Mouse (Mus musculus): ENCODE data around the gene Tusc2.
A peak's percentile ranks its signal among the peaks of the same experiment; 100 is the strongest.

Tusc2 gene

DNA sequence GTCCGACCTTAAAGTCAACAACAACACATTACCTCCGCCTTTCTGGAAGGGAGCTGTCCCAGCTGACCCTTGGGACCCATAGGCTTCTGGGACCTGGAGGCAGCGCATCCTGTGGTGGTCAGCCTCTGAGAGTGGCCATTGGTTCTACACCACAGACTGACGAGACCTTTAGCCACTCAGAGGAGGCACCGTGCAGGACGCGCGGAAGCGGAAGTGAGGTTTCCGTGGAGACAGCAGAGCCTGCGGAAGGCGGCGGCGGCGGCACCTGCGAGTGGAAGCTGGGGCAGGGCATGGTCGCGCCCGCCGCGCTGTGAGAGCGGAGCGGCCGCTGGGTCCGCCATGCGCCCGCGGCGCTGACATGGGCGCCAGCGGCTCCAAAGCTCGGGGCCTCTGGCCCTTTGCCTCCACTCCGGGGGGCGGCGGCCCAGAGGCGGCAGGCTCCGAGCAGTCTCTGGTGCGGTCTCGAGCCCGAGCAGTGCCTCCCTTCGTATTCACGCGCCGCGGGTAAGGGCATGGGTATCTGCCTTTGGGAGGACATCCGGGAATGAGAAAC, at the start of gene Tusc2:
Gene Tusc2, plus strand, starts transcription at position 227 of the 553 bp plus-strand sequence.
- DNase-seq: peak; percentile 94

DNA sequence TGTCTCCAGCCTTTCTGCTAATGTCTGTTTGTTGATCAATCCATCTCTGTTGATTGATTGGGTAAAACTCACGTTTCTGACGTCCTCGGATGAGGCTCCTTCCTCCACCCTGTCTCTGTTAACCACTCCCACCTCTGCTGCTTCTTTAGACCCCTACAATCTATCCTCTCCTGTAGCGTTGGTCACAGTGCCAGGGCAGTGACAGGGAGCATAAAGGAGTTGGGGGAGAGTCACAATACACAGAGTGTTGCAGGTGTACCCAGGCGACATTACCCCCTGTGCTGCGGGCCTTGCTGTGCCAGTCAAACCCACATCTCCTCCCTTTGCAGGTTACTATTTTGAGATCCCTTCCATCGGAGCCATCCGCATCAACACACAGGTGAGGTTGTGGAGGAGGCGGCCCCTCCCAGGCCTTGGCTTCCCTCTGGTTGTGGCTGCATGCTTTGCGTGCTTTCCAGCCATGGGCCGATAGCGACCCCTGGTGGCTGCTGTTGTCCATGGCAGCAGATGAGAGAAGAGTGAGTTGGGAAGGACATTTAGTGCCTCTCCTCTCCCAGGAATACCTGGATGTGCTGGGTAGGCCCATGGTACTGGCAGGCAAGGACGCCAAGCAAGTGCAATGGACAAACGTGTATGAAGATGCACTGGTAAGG, 48.6 kb upstream of the Tusc2 start:
- peak; percentile 86 for DNase-seq

DNA sequence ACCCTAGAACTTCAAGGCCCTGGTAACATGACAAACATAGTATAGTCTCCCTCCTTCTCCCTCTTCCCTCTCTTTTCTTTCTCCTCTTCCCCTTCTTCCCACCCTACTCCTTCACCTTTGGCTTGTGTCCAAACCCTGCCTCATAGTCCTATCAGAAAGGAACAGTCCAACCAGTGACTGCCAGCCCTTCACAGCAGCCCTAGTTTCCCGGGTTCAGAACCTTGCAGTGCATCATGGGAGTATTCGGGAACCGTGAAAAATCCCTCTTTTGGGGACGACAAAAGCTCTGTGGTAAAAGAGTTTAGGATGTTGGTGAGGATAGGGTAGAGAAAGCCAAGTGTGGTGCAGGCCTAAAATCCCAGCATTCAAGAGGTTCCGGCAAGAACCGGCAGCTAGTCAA, 42.7 kb upstream of the Tusc2 start:
- DNase-seq: no peak

DNA sequence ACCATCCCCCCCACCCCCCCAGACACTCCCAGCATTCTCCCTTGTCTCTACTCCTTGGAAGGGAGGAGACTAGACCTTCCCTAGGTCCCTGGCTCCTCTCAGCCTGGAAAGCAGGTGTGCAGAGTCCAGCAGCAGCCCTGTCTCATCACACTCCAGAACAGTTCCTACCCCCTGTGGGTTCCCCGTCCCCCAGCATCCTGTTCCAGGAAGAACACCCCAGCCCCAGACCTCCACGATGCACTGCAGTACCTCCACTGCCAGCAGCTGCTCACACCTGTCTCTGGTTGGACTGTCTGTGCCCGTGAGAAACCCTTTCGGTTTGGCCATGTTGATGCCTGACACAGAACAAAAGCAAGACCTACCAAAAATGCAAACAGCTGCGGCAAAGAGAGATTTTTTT, 41.9 kb upstream of the Tusc2 start:
- peak; percentile 78 for DNase-seq

DNA sequence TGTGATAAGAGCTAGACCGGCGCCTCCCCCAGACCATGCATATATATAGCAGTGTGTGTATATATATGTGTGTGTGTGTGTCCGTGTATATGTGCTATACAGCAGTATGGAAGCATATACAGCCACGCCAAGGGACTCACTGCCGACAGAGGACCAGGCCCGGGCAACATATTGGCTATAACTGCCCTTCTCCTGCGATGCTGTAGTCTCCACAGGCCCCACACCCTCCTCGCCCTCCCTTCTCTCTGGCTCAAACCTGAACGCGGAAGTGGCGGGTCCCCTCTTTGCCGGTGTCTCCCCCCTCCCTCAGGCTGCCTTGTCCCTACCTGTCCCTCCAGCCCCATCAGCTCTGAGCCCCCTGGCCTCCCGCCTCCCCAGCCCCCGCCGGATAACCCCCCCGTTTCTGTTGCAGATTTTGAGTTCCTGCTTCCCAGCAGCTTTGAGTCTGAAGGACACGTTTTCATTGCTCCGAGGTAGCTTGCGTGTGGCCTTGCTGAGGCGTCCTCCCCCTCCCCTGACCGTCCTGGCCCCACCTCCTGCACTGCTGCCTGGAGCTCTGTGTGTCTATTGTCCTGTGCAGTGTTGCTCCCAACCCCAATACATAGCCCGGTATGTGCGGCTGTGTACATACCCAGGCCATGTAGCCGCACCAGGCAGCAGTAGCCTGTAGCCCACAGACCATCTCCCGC, 41.2 kb upstream of the Tusc2 start:
- peak; percentile 72 for DNase-seq

DNA sequence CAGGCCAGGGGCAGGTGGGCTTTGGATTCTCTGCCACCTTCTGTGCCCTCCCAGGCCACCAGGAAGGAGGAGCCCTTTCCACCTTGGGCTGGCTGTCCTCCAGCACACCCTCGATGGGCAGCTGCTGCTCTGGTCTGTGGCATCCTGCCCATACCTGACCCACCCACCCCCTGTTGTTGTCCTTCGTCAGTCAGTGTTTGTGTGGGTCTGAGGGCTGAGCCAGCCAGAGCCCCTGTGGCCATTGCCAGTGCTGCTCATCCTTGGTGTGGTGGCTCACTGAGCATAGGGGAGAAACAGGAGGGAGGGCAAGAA, 40.7 kb upstream of the Tusc2 start:
- DNase-seq: no peak

DNA sequence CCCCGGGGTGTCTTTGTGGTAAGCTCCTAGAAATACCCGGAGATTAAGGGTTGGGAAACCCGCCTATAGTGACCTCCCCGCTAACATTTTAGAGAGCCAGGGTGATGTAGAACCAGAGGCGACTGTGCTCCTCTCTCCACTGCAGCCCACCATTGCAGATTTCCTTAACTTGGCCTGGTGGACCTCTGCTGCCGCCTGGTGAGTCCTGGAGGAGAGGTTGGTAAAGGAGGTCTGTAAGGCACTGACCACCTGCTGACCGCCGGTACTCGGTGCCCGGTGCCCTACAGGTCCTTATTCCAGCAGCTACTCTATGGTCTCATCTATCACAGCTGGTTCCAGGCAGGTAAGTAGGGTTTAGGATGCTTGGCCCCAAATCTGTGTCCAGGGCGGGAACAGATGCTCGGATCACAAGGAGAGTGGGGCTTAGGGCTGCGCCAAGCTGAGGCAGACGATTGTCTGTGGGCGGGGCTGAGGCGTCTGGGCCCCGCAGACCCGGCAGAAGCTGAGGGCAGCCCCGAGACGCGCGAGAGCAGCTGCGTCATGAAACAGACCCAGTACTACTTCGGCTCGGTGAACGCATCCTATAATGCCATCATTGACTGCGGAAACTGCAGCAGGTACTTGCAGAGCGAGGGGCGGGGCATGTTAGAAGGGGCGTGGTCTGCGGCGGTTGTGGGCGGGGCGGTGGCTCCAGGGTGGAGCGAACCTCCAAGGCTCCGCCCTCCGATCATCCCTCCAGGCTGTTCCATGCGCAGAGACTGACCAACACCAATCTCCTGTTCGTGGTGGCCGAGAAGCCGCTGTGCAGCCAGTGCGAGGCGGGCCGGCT, 36.6 kb upstream of the Tusc2 start:
- peak; percentile 90 for DNase-seq

DNA sequence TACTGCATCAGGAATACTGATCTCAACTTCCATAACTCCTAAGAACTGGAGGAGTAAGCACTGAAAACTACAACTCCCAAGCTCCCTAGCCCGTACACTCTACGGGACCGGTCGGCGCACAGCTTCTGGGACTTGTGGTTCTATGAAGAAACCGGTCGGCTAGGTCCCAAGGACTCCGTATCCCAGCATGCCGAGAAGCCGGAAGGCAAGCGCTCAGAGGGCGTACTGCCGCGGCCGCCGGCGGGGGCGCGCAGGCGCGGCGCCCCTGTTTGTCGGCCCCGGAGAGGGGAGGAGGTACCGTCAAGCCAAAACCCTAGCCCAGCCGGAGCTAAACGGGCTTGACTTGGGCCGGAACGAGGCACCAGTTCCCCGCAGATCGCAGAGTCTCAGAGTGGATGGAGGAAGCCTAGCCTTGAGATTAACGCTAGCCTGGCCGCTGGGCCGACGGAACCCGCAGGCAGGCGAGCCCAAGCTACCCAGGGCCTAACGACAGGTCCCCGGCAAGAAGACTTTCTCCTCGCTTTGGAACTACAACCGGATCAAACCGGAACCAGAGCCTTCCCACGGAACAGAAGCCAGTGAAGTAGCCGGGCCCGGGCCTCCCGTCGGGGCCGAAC, 29.2 kb upstream of the Tusc2 start, which contains the start of gene Tmem115:
Gene Tmem115, plus strand, starts transcription at position 155 of the 617 bp plus-strand sequence.
- peak; percentile 92 for DNase-seq

DNA sequence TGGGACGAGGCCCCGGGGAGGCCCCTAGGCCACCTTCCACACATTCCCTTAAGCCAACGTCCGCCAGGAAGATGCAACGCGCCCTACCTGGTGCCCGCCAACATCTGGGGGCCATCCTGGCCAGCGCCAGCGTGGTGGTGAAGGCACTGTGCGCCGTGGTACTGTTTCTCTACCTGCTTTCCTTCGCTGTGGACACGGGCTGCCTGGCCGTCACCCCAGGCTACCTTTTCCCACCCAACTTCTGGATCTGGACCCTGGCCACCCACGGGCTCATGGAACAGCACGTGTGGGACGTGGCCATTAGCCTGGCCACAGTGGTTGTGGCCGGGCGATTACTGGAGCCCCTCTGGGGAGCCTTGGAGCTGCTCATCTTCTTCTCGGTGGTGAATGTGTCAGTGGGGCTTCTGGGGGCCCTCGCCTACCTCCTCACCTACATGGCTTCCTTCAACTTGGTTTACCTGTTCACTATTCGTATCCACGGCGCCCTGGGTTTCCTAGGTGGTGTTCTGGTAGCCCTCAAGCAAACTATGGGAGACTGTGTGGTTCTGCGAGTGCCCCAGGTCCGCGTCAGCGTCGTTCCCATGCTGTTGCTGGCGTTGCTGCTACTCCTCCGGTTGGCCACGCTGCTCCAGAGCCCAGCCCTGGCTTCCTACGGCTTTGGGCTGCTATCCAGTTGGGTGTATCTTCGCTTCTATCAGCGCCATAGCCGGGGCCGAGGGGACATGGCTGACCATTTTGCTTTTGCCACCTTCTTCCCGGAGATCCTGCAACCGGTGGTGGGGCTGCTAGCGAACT, 28.4 kb upstream of the Tusc2 start:
- peak; percentile 35 for DNase-seq

DNA sequence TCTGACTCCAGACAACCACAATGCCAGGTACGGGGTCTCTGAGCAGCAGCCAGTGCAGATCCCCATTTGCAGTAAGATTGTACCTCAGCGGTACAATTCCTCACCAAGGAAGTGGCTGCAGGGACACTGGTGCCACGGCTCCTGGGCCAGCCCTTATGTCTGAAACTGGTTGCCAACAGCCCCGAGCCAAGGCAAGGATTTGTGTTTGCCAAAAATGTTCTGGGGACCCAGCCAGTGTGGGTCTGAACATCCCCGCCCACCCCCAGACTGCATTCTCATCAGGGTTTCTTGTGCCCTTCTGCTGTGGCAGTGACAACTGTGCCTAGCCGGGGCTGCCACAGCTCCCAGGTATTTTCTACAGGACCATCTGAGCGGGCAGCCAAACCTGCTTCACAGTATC, 24.8 kb upstream of the Tusc2 start:
- no peak for DNase-seq

DNA sequence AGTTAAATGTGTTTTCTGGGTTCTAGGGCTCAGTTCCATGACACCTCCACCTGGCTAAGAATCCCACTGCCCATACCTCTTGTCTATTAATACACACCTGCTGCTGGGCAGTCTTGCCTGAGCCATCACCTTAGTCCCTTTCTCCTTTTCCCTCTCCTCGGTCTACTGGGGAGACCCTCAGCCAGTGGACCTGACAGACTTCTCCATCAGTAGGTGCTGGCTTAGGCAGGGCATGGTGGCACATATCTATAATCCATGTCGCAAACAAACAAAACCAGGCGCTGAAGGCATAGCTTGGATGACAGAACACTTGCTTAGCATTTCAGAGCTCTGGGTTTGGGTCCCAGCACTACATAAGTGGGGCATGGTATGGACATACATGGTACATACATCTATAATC, 24.3 kb upstream of the Tusc2 start:
- no peak for DNase-seq

DNA sequence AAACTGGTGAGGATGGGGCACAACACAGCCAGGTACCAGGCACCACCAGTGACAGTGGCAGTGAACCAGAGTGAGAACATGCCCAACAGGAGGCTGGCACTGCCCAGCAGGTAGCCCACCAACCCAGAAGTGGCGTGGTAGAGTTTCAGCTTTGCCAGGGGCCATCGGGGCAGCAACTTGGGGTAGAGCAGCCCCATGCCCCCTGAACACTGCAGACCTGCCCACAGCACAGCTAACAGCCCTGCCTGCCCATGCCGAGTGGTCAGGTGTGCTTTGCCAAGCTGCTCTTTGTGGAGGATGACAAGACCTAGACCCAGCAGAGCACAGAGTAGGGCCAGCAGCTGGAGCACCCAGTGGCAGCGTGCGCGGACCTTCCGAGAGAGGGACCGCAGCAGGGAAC, 23.1 kb upstream of the Tusc2 start:
- DNase-seq: no peak

DNA sequence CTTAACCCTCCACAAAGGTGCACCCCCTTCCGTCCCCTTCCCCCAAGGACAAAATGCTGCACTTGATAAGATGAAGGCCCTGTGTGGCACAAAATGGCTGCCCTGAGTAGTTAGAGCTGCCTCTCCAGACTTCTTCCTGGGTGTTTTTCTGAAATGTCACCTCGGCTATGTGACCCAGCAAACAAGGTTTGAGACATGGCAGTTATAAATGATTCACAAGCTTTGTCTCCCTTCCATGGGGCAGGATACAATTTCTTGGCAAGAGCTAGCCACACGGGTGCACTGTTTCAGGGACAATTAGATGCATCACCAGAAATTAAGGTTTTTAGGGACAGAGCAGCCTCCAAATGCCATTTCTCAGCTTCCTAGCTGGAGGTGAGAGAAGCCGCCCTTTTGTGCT, 22.6 kb upstream of the Tusc2 start:
- DNase-seq: no peak

DNA sequence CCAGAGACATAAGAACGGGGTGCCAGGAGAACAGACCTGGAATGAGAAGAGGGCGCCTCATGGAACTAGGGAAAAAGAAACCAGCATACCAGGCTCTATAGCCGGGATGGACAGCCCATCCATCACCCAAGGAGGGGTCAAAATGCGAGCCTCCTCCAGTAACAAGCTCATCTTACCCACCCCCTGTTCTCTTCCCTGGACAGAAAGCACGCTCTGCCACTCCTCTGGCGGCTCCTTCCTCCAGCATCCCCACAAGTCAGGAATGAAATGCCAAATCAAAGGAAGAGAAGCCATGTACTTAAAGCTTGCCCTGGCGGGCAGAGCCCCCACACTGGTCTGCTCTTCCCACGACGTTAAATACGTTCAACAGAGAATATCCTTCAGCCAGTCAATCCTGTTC, 22.1 kb upstream of the Tusc2 start:
- DNase-seq: no peak

DNA sequence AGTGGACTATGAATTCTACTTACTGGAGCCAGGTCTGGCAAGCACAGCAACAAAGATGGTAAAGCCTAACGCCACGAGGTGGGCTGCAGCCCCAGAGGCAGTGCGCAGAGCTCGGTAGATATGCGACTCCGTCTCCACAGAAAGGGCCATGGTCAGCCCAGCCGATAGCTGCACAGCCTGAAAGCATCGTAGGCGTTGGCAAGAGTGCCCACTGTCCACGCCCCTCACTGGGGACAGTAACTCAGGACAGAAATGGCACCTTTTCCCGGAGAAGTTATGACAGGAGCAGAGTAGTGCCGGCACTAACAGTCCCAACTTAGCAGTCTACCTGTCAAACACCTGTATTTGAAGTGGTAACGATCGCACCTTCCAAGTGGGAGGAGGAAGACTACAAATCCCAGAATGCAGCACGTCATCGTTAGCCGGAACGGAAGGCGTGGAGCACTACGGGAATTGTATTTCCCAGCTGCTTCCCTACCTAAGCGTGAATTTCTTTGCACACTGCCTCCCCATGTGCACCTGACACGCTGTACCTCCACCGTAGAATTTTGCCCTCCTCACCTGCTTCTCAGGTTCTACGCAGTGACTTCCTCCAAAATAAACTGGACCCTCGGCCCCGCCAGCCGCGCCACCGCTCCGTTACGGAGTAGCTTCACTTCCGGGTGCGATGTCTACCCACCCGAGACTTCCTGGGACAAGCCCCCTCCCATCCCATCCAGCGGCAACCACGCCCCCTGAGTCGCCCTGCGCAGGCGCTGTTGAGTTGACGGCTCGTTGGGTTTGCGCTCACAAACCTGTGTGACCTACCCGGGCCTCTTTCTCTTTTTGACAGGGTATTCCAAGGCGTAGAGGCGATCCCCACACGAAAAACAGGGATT, 21.3 kb upstream of the Tusc2 start, which contains the start of the genes Cyb561d2 and Nprl2:
Gene Cyb561d2, minus strand, starts transcription at position 720 of the 878 bp plus-strand sequence.
Gene Nprl2, plus strand, starts transcription at position 753 of the 878 bp plus-strand sequence.
- DNase-seq: peak; percentile 98

DNA sequence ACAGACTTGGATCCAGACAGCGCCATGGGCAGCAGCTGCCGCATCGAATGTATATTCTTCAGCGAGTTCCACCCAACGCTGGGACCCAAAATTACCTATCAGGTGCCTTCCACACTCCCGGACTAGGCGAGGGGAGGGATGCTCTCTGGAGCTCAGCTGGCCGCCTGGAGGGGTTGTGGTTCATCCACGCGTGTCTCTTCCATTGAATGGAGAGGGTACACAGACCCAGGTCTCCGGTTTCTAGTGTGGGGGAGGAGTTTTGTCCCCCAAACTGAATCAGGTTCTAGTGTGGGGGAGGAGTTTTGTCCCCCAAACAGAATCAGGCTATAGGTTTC, 20.7 kb upstream of the Tusc2 start:
- no peak for DNase-seq

DNA sequence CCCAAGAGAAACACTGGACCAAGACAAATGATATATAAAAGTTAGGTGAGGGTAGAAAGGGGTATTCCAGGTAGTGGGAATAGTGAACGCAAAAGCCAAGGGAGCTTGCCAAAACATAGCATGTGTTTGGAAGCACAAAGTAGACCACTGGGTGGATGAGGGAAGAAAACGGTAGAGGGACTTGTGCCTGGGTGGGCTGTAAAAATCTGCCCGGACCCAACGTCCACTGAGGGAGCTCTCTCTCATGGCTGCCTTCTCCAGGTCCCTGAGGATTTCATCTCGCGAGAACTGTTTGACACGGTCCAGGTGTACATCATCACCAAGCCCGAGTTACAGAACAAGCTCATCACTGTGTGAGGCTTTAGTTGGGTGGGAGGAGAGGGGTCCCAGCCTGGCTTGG, 20.3 kb upstream of the Tusc2 start:
- DNase-seq: no peak

DNA sequence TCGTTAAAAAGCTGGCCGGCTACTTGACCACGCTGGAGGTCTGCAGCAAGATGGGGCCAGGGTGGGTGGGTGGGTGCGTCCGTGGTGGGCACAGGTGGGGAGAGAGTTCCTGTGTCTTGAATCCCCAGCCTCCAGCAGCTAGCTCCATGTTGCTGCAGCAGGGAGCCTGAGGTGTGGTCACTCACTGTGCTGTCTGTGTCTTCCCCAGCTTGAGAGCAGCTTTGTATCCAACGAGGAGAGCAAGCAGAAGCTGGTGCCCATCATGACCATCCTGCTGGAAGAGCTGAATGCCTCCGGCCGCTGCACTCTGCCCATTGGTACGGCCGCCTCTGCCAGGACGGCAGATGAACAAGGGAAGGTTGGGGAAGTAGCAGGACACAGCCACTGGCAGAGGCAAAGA, 19.8 kb upstream of the Tusc2 start:
- DNase-seq: no peak

DNA sequence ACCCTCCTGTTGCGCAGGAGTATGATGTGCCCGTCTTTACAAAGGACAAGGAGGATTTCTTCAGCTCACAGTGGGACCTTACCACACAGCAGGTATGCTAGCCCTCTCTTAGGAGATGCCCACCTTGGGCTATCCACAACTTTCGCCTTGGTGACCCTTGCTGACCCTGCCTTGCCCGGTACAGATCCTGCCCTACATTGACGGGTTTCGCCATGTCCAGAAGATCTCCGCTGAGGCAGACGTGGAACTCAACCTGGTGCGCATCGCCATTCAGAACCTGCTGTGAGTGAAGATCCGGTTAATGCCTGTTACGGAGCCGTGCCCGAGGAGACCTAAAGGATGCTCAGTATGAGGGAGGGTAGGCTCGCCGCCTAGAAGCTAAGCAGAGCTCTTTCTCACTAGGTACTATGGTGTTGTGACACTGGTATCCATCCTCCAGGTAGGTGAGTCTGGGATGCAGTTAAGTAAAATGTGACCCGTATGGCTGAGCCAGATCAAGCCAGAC, 18.8 kb upstream of the Tusc2 start:
- no peak for DNase-seq

DNA sequence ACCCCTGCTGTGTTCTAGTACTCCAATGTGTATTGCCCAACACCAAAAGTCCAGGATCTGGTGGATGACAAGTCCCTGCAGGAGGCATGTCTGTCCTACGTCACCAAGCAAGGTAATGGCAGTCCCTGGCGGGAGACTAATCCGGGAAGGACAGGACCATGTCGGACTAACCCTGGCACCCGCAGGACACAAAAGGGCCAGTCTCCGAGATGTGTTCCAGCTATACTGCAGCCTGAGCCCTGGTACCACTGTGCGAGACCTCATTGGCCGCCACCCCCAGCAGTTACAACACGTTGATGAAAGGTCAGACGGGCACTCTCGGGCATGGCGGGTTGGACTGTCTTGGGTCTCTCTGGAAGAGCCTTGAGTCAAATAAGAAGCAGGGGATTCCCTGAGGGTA, 18.3 kb upstream of the Tusc2 start:
- DNase-seq: no peak

DNA sequence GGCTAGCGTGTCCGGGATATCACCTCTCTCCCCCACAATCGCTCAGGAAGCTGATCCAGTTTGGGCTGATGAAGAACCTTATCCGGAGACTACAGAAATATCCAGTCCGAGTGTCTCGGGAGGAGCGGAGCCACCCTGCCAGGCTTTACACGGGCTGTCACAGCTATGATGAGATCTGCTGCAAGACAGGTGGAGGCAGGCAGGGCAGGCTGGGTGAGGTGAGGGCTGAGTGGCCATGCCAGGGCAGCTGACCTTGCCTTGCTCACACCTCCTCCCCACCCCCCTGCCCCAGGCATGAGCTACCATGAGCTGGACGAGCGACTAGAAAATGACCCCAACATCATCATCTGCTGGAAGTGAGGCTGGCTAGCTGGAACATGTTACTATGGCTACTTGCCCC, 17.9 kb upstream of the Tusc2 start:
- no peak for DNase-seq

All from thymus, postnatal 14 days (tissue).